Mouse (Mus musculus) stomach, embryonic 15.5 days (tissue): Measurements from ENCODE around the gene Slco2b1. TPM values are rescaled to one million over a fixed set of nuclear protein-coding genes. Genes with fewer than 3 reads are reported as not detected.
"Not testable (repeated sequence)": the region's sequence is repeated elsewhere in the genome, so short reads cannot be mapped to it uniquely, and the experiment has no call there.

Experiments
- ATAC-seq: fragments of 200-750 bp; cut with Nextera tagmentation; 2 replicates; pipeline ENCODE4 v1.8.0; 2017; ENCODE audit warnings: low read depth, moderate number of reproducible peaks, moderate TSS enrichment; ENCODE audit not compliant: insufficient read depth, low FRiP score
- H3K27ac ChIP-seq: fragments of 300-500 bp; sonication (generic); 2 replicates; pipeline ENCODE4 v1.5.1; 2015; ENCODE audit warnings: mild to moderate bottlenecking, inconsistent platforms
- H3K27me3 ChIP-seq: fragments of 300-500 bp; sonication (generic); replicated peaks from 2 replicates; pipeline ENCODE4 v1.6.1; 2015; ENCODE audit warnings: inconsistent platforms
- H3K36me3 ChIP-seq: fragments of 300-500 bp; sonication (generic); 2 replicates; pipeline ENCODE4 v1.6.1; 2015; ENCODE audit warnings: inconsistent platforms
- H3K4me1 ChIP-seq: fragments of 300-500 bp; sonication (generic); 2 replicates; pipeline ENCODE4 v1.6.1; 2015; ENCODE audit warnings: inconsistent platforms
- H3K4me2 ChIP-seq: fragments of 300-500 bp; sonication (generic); 2 replicates; pipeline ENCODE4 v1.6.1; 2015; ENCODE audit warnings: mild to moderate bottlenecking, inconsistent platforms
- H3K4me3 ChIP-seq: fragments of 300-500 bp; sonication (generic); replicated peaks from 2 replicates; pipeline ENCODE4 v1.5.1; 2015; ENCODE audit warnings: inconsistent platforms
- H3K9ac ChIP-seq: fragments of 300-500 bp; sonication (generic); 2 replicates; pipeline ENCODE4 v1.6.1; 2015; ENCODE audit warnings: inconsistent platforms
- H3K9me3 ChIP-seq: fragments of 300-500 bp; sonication (generic); 2 replicates; pipeline ENCODE4 v1.6.1; 2016; ENCODE audit warnings: inconsistent platforms
- WGBS: fragments of 180-500 bp; shearing (Covaris S2); methylation state at CpG from one replicate; pipeline ENCODE4 v1.1.7; 2015; 5-methylcytosine and 5-hydroxymethylcytosine counted together
- polyA plus RNA-seq: library from polyadenylated mRNA; unstranded; fragments of >200 nt; fragmentation: Nextera tagmentation; extraction: Ambion mirVana; gene quantifications from 2 replicates; pipeline ENCODE4 v1.2.1, GENCODE M21; 2015

The Slco2b1 gene
- polyA plus RNA-seq = 2.7 and 3.3 TPM in 2 replicates

- H3K36me3 ChIP-seq = no peaks in the 10 kb centered on the region
- no peak within 1 kb of the TSS for H3K9ac ChIP-seq
- H3K4me1 ChIP-seq = no peaks in the 10 kb centered on the region
- no peaks in the 10 kb centered on the region for H3K9me3 ChIP-seq
- no peak within 1 kb of the TSS for H3K27ac ChIP-seq
- no peaks in the 10 kb centered on the region for H3K27me3 ChIP-seq
- no peak within 1 kb of the TSS for H3K4me3 ChIP-seq
- ATAC-seq = no peak
- WGBS = 61% methylated on average over 8 of the region's 8 CpGs
- no peak within 1 kb of the TSS for H3K4me2 ChIP-seq
Measured at GRCm38 (mm10) chr7:99711166-99711565, at the start of gene Slco2b1. Slco2b1 (minus strand) TSS chr7:99711340.

GRCm38 (mm10) chr7:99739276-99739675, 28.1 kb upstream of the Slco2b1 start:
- Histone ChIP-seq H3K36me3 (no peaks in the 10 kb centered on the region), H3K4me3 (no peak overlapping the region), H3K27me3 (no peaks in the 10 kb centered on the region), H3K4me2 (no peak overlapping the region), H3K4me1 (0 out of 2 replicates have a peak, but pooled peaks cover 2% of the 10 kb centered on the region), H3K9ac (no peak overlapping the region), H3K9me3 (no peaks in the 10 kb centered on the region), H3K27ac (no peak overlapping the region)
- no peak for ATAC-seq
- WGBS = 49% methylated on average over 9 of the region's 9 CpGs

GRCm38 (mm10) chr7:99735491-99735890, 24.4 kb upstream of the Slco2b1 start:
- H3K27ac ChIP-seq, H3K4me1 ChIP-seq, H3K36me3 ChIP-seq, H3K9ac ChIP-seq, H3K9me3 ChIP-seq, H3K27me3 ChIP-seq, ATAC-seq, H3K4me2 ChIP-seq, H3K4me3 ChIP-seq: not testable (repeated sequence)
- 90% methylated on average over 9 of the region's 9 CpGs for WGBS

GRCm38 (mm10) chr7:99734612-99735011, 23.5 kb upstream of the Slco2b1 start:
- no peak for ATAC-seq
- 86% methylated on average over 2 of the region's 2 CpGs for WGBS
- no peak overlapping the region for H3K4me3 ChIP-seq
- H3K4me1 ChIP-seq = 0 out of 2 replicates have a peak, but pooled peaks cover 2% of the 10 kb centered on the region
- H3K9ac ChIP-seq = no peak overlapping the region
- no peaks in the 10 kb centered on the region for H3K36me3 ChIP-seq
- H3K9me3 ChIP-seq = no peaks in the 10 kb centered on the region
- H3K27ac ChIP-seq = no peak overlapping the region
- H3K4me2 ChIP-seq = no peak overlapping the region
- no peaks in the 10 kb centered on the region; the same call in 1 of the 2 replicates for H3K27me3 ChIP-seq

GRCm38 (mm10) chr7:99729973-99730372, 18.8 kb upstream of the Slco2b1 start, which contains the start of gene Olfr520:
Olfr520 (plus strand) TSS chr7:99730273.
- Histone ChIP-seq H3K27ac (no peak within 1 kb of the TSS), H3K4me1 (no peaks in the 10 kb centered on the region), H3K4me2 (no peak within 1 kb of the TSS), H3K9me3 (no peaks in the 10 kb centered on the region), H3K36me3 (no peaks in the 10 kb centered on the region), H3K4me3 (no peak within 1 kb of the TSS), H3K27me3 (no peaks in the 10 kb centered on the region; the same call in 1 of the 2 replicates), H3K9ac (no peak within 1 kb of the TSS)
- ATAC-seq = no peak
- WGBS = 81% methylated on average over 2 of the region's 2 CpGs

GRCm38 (mm10) chr7:99716536-99716935, 5.4 kb upstream of the Slco2b1 start:
- Histone ChIP-seq H3K27ac (no peak overlapping the region), H3K9ac (no peak overlapping the region), H3K9me3 (no peaks in the 10 kb centered on the region), H3K4me2 (no peak overlapping the region), H3K4me3 (no peak overlapping the region), H3K4me1 (no peaks in the 10 kb centered on the region), H3K27me3 (no peaks in the 10 kb centered on the region), H3K36me3 (no peaks in the 10 kb centered on the region)
- WGBS = 83% methylated on average over 2 of the region's 2 CpGs
- no peak for ATAC-seq

- WGBS = 80% methylated on average over 4 of the region's 4 CpGs
- Histone ChIP-seq H3K36me3 (no peaks in the 10 kb centered on the region), H3K9me3 (no peaks in the 10 kb centered on the region), H3K27ac (no peak overlapping the region), H3K27me3 (no peaks in the 10 kb centered on the region), H3K4me2 (no peak overlapping the region), H3K4me3 (no peak overlapping the region), H3K4me1 (no peaks in the 10 kb centered on the region), H3K9ac (no peak overlapping the region)
- ATAC-seq = no peak
Measured at GRCm38 (mm10) chr7:99712431-99712830, 1.3 kb upstream of the Slco2b1 start.

- no peak overlapping the region for H3K4me2 ChIP-seq
- H3K27me3 ChIP-seq = no peaks in the 10 kb centered on the region
- no peak overlapping the region for H3K27ac ChIP-seq
- H3K9me3 ChIP-seq = no peaks in the 10 kb centered on the region
- no peaks in the 10 kb centered on the region for H3K36me3 ChIP-seq
- H3K9ac ChIP-seq = no peak overlapping the region
- no peak for ATAC-seq
- H3K4me3 ChIP-seq = no peak overlapping the region
- no peaks in the 10 kb centered on the region for H3K4me1 ChIP-seq
- 10% methylated on average over 1 of the region's 1 CpGs for WGBS
Measured at GRCm38 (mm10) chr7:99710476-99710875, 664 bp downstream of the Slco2b1 start.

- no peaks in the 10 kb centered on the region for H3K36me3 ChIP-seq
- WGBS = 64% methylated on average over 7 of the region's 7 CpGs
- H3K4me2 ChIP-seq = no peak overlapping the region
- H3K4me1 ChIP-seq = no peaks in the 10 kb centered on the region
- no peaks in the 10 kb centered on the region for H3K9me3 ChIP-seq
- ATAC-seq = no peak
- no peak overlapping the region for H3K27ac ChIP-seq
- no peaks in the 10 kb centered on the region for H3K27me3 ChIP-seq
- H3K4me3 ChIP-seq = no peak overlapping the region
- no peak overlapping the region for H3K9ac ChIP-seq
Measured at GRCm38 (mm10) chr7:99709992-99710391, 1.1 kb downstream of the Slco2b1 start.

GRCm38 (mm10) chr7:99708750-99709149, 2.4 kb downstream of the Slco2b1 start:
- no peaks in the 10 kb centered on the region for H3K27me3 ChIP-seq
- H3K4me2 ChIP-seq = no peak overlapping the region
- H3K9ac ChIP-seq = no peak overlapping the region
- no peak overlapping the region for H3K4me3 ChIP-seq
- no peaks in the 10 kb centered on the region for H3K9me3 ChIP-seq
- WGBS = 76% methylated on average over 5 of the region's 5 CpGs
- ATAC-seq = no peak
- no peaks in the 10 kb centered on the region for H3K36me3 ChIP-seq
- no peaks in the 10 kb centered on the region for H3K4me1 ChIP-seq
- no peak overlapping the region for H3K27ac ChIP-seq

GRCm38 (mm10) chr7:99708301-99708721, 2.8 kb downstream of the Slco2b1 start:
- WGBS = 61% methylated on average over 8 of the region's 8 CpGs
- no peak for ATAC-seq
- H3K9me3 ChIP-seq = no peaks in the 10 kb centered on the region

GRCm38 (mm10) chr7:99707671-99708070, 3.5 kb downstream of the Slco2b1 start:
- no peak overlapping the region for H3K4me2 ChIP-seq
- no peaks in the 10 kb centered on the region for H3K27me3 ChIP-seq
- no peaks in the 10 kb centered on the region for H3K4me1 ChIP-seq
- no peaks in the 10 kb centered on the region for H3K9me3 ChIP-seq
- WGBS = 75% methylated on average over 6 of the region's 6 CpGs
- ATAC-seq = no peak
- H3K36me3 ChIP-seq = no peaks in the 10 kb centered on the region
- no peak overlapping the region for H3K4me3 ChIP-seq
- no peak overlapping the region for H3K27ac ChIP-seq
- no peak overlapping the region for H3K9ac ChIP-seq

More at GRCm38 (mm10) chr7:99708301-99708721, 2.8 kb downstream of the Slco2b1 start:
- H3K4me2 ChIP-seq = no peak overlapping the region
- H3K4me3 ChIP-seq = no peak overlapping the region
- no peak overlapping the region for H3K27ac ChIP-seq
- no peaks in the 10 kb centered on the region for H3K36me3 ChIP-seq
- no peaks in the 10 kb centered on the region for H3K4me1 ChIP-seq
- no peak overlapping the region for H3K9ac ChIP-seq
- H3K27me3 ChIP-seq = no peaks in the 10 kb centered on the region

- 40% methylated on average over 4 of the region's 4 CpGs for WGBS
- Histone ChIP-seq H3K36me3 (no peaks in the 10 kb centered on the region), H3K27me3 (no peaks in the 10 kb centered on the region), H3K4me3 (no peak overlapping the region), H3K9me3 (no peaks in the 10 kb centered on the region), H3K9ac (no peak overlapping the region), H3K27ac (no peak overlapping the region), H3K4me1 (no peaks in the 10 kb centered on the region), H3K4me2 (no peak overlapping the region)
- ATAC-seq = no peak
Measured at GRCm38 (mm10) chr7:99707038-99707595, 4.0 kb downstream of the Slco2b1 start.
